Mouse (Mus musculus) myocyte (in vitro differentiated cells): ENCODE results near the gene Htr2c. TPM values are rescaled to one million over a fixed set of nuclear protein-coding genes. Genes with fewer than 3 reads are reported as not detected.

Experiments
- H3K27me3 ChIP-seq: one replicate; pipeline ENCODE4 v1.6.1; 2011; ENCODE audit not compliant: control insufficient read depth, insufficient read depth, insufficient read length
- H3K36me3 ChIP-seq: one replicate; pipeline ENCODE4 v1.6.1; 2011; ENCODE audit not compliant: control insufficient read depth, insufficient read depth
- H3K4me2 ChIP-seq: one replicate; pipeline ENCODE4 v1.6.1; 2011; ENCODE audit warnings: low read depth, control low read depth
- H3K4me3 ChIP-seq: one replicate; pipeline ENCODE4 v1.5.1; 2011; ENCODE audit warnings: mild to moderate bottlenecking, control low read depth, moderate library complexity
- H3K79me2 ChIP-seq: one replicate; pipeline ENCODE4 v1.6.1; 2011; ENCODE audit not compliant: control insufficient read depth, insufficient read depth
- H3ac ChIP-seq: one replicate; pipeline ENCODE4 v1.6.1; 2011; ENCODE audit not compliant: control insufficient read depth, insufficient read length
- CEBPB ChIP-seq: IDR thresholded peaks from 2 replicates; pipeline ENCODE4 v1.6.1; 2011; ENCODE audit warnings: mild to moderate bottlenecking, moderate library complexity; ENCODE audit not compliant: poor library complexity, insufficient read depth, severe bottlenecking
- E2F4 ChIP-seq: IDR thresholded peaks from one replicate; pipeline ENCODE4 v1.6.1; 2011; ENCODE audit warnings: mild to moderate bottlenecking, control low read depth, moderate library complexity; ENCODE audit not compliant: insufficient read depth
- MAX ChIP-seq: IDR thresholded peaks from one replicate; pipeline ENCODE4 v1.6.1; 2011; ENCODE audit warnings: low read depth, mild to moderate bottlenecking, control low read depth
- MYOD1 ChIP-seq, 3 experiments: IDR thresholded peaks; one replicate each; pipeline ENCODE4 v1.6.1; 2011; ENCODE audit warnings: control low read depth in 2 of 3, low read depth in 2 of 3, mild to moderate bottlenecking in 2 of 3, moderate library complexity in 1 of 3; ENCODE audit not compliant: insufficient read length in 2 of 3, control insufficient read depth in 1 of 3
- MYOG ChIP-seq, 3 experiments: IDR thresholded peaks; one replicate each; pipeline ENCODE4 v1.6.1; 2011; ENCODE audit warnings: control low read depth in 2 of 3, low read depth in 2 of 3, mild to moderate bottlenecking in 2 of 3; ENCODE audit not compliant: insufficient read length in 2 of 3, control insufficient read depth in 1 of 3, insufficient read depth in 1 of 3
- POLR2A ChIP-seq: IDR thresholded peaks from one replicate; pipeline ENCODE4 v1.6.1; 2011; ENCODE audit warnings: low read depth, mild to moderate bottlenecking, control low read depth, moderate library complexity; ENCODE audit not compliant: insufficient read length
- POLR2AphosphoS2 ChIP-seq: IDR thresholded peaks from one replicate; pipeline ENCODE4 v1.6.1; 2011; ENCODE audit warnings: low read depth, control low read depth; ENCODE audit not compliant: insufficient read length
- REST ChIP-seq: IDR thresholded peaks from one replicate; pipeline ENCODE4 v1.6.1; 2011; ENCODE audit warnings: mild to moderate bottlenecking, control low read depth, moderate library complexity; ENCODE audit not compliant: insufficient read depth, insufficient read length
- SRF ChIP-seq: IDR thresholded peaks from one replicate; pipeline ENCODE4 v1.6.1; 2011; ENCODE audit warnings: low read depth; ENCODE audit not compliant: control insufficient read depth, insufficient read length
- TCF12 ChIP-seq: IDR thresholded peaks from one replicate; pipeline ENCODE4 v1.6.1; 2011; ENCODE audit warnings: mild to moderate bottlenecking, control low read depth; ENCODE audit not compliant: poor library complexity, insufficient read depth, severe bottlenecking
- TCF3 ChIP-seq: IDR thresholded peaks from one replicate; pipeline ENCODE4 v1.6.1; 2011; ENCODE audit warnings: low read depth, control low read depth; ENCODE audit not compliant: insufficient read length
- USF1 ChIP-seq: IDR thresholded peaks from one replicate; pipeline ENCODE4 v1.6.1; 2011; ENCODE audit warnings: low read depth, mild to moderate bottlenecking, control low read depth, moderate library complexity
- polyA plus RNA-seq: library from polyadenylated mRNA; unstranded; fragments of >200 nt; fragmentation: generic; extraction: Trizol; gene quantifications from one replicate; pipeline ENCODE4 v1.2.1, GENCODE M21; 2012; ENCODE audit warnings: missing spikeins

Gene Htr2c
- not detected for polyA plus RNA-seq

DNA sequence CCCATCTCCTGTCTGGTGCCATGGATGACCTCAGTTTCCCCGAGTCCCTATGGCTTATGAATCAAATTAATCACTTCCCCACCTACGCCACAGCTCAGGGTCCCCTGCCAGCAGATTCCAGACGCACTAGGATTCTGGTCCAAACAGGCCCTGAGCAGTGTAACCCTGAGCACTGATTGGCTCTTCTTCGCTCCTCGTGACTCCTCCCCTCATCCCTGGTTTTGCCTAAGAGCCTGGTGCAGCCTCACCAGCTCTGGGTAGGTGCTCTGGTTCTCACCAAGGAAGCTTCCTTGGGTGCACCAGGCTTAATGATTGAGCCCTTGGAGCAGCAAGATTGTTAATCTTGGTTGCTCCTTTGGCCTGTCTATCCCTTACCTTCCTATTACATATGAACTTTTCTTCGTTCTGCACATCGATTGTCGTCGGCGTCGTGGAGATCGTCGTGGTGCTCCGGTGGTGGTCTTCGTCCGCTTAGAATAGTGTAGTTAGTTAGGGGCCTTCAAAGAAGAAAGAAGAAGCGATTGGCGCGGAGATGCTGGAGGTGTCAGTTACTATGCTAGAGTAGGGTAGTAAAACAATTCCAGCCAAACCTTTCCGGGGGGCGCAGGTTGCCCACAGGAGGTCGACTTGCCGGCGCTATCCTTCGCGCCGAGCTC is at the start of gene Htr2c:
TSS of gene Htr2c (plus strand) at position 256 of the 656 bp plus-strand sequence.
- Histone ChIP-seq H3K4me3 (no peak within 1 kb of the TSS), H3K36me3 (no peaks in the 10 kb centered on the region), H3K79me2 (no peaks in the 10 kb centered on the region), H3K27me3 (peaks cover 6% of the 10 kb centered on the region), H3K4me2 (no peak within 1 kb of the TSS), H3ac (no peak within 1 kb of the TSS)
- TF ChIP-seq MYOG (IDR thresholded peaks at IDR 0.05; ENCODE audit: control insufficient read depth in 1 of 3, insufficient read depth in 1 of 3, insufficient read length in 2 of 3, low read depth in 2 of 3): no peak
- TF ChIP-seq MAX: no peak
- TF ChIP-seq TCF3: no peak
- no peak for TF ChIP-seq POLR2AphosphoS2
- no peak for TF ChIP-seq E2F4
- TF ChIP-seq POLR2A: no peak
- TF ChIP-seq REST: no peak
- TF ChIP-seq MYOD1 (IDR thresholded peaks at IDR 0.05; ENCODE audit: control insufficient read depth in 1 of 3, insufficient read length in 2 of 3, low read depth in 2 of 3): no peak
- no peak for TF ChIP-seq CEBPB
- TF ChIP-seq TCF12: no peak
- TF ChIP-seq SRF: no peak
- TF ChIP-seq USF1: no peak

DNA sequence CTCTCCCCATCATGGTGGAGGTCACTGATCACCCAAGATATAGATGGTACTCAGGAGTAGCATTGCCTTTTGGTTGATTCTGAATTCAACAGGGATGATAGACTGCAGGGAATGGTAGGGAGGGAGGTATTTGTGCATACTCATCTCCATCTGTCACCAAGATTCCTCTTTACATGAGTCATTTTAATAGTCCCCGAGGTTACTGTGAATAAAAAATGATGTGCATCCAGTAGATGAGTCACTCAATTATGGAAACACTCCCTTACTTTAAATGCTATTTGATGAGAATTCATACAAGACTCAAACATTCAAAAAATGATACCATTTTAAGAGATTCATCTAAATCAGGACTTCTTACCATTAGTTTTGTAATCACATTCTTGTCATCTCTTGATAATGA is 34.1 kb upstream of the Htr2c start:
- Histone ChIP-seq H3K4me3 (no peak overlapping the region), H3ac (no peak overlapping the region), H3K79me2 (no peaks in the 10 kb centered on the region), H3K27me3 (no peaks in the 10 kb centered on the region), H3K4me2 (no peak overlapping the region), H3K36me3 (no peaks in the 10 kb centered on the region)
- no peak for TF ChIP-seq SRF
- TF ChIP-seq MYOG (IDR thresholded peaks at IDR 0.05; ENCODE audit: control insufficient read depth in 1 of 3, insufficient read depth in 1 of 3, insufficient read length in 2 of 3, low read depth in 2 of 3): no peak
- no peak for TF ChIP-seq USF1
- TF ChIP-seq POLR2A: no peak
- TF ChIP-seq POLR2AphosphoS2: no peak
- TF ChIP-seq TCF12: no peak
- TF ChIP-seq TCF3: no peak
- TF ChIP-seq MAX: no peak
- TF ChIP-seq REST: no peak
- TF ChIP-seq MYOD1 (IDR thresholded peaks at IDR 0.05; ENCODE audit: control insufficient read depth in 1 of 3, insufficient read length in 2 of 3, low read depth in 2 of 3): no peak
- TF ChIP-seq E2F4: no peak
- TF ChIP-seq CEBPB: no peak

DNA sequence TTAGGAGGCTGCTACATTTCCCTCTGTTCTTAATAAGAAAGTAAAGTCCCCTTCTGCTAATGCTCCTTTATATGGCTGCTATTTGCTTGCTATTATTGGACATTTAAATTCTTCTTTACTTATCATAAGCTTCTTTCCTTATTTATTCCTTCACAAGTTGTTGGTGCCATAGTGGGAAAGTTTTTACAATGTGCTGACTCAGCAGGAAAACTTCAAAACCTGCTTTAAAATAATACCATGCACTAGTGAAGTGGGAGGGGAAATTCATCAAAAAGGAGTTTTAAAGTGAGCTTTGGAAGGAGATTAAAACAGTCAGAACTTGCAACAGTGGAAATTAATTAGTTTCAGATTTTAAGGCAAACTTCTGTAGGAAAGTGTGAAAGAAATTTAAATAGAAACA is 26.0 kb upstream of the Htr2c start:
- Histone ChIP-seq H3ac (no peak overlapping the region), H3K27me3 (no peaks in the 10 kb centered on the region), H3K4me2 (no peak overlapping the region), H3K36me3 (no peaks in the 10 kb centered on the region), H3K79me2 (no peaks in the 10 kb centered on the region), H3K4me3 (no peak overlapping the region)
- TF ChIP-seq MAX (no peak), CEBPB (no peak), SRF (no peak), REST (no peak), USF1 (no peak), MYOG (IDR thresholded peaks at IDR 0.05; ENCODE audit: control insufficient read depth in 1 of 3, insufficient read depth in 1 of 3, insufficient read length in 2 of 3, low read depth in 2 of 3) (no peak), TCF3 (no peak), TCF12 (no peak), POLR2A (no peak), POLR2AphosphoS2 (no peak), E2F4 (no peak), MYOD1 (IDR thresholded peaks at IDR 0.05; ENCODE audit: control insufficient read depth in 1 of 3, insufficient read length in 2 of 3, low read depth in 2 of 3) (no peak)

DNA sequence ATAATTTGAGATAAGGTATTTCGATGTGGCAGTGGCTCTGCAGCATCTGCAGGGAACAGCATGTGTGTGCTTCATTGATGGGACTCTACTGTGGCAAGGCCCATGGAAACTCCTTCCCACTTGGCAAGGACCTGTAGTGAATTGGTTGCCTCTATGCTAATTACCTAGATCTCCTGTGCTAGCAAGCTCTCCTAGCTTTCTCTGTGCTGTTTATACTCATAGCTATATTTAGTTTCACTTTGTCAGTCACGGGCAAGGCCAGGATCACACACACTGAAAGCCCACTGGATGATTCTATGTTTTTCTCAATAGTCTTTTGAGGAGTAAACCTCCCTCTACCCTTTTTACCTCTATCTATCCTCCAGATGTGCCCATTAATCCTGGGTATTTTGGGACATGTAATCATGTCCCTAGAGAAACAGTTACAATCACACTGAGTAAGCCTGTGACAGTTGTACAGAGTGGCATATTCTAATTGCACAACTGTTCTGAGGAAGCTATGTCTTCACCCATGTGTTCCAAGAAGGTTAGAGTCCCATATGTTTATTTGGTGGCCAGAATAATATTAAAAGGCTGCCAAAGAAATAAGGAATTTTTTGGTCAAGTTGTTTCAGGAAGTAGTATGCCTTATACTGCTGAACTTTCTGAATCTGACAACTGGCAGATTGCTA is 16.0 kb upstream of the Htr2c start:
- H3K4me2 ChIP-seq: peak overlapping the region; percentile 67
- H3ac ChIP-seq: no peak overlapping the region
- TF ChIP-seq MAX (no peak), MYOD1 (IDR thresholded peaks at IDR 0.05; ENCODE audit: control insufficient read depth in 1 of 3, insufficient read length in 2 of 3, low read depth in 2 of 3) (no peak), MYOG (IDR thresholded peaks at IDR 0.05; ENCODE audit: control insufficient read depth in 1 of 3, insufficient read depth in 1 of 3, insufficient read length in 2 of 3, low read depth in 2 of 3) (no peak), POLR2A (no peak), TCF3 (no peak)
- no peaks in the 10 kb centered on the region for H3K36me3 ChIP-seq
- no peaks in the 10 kb centered on the region for H3K79me2 ChIP-seq
- H3K4me3 ChIP-seq: no peak overlapping the region
- no peaks in the 10 kb centered on the region for H3K27me3 ChIP-seq

DNA sequence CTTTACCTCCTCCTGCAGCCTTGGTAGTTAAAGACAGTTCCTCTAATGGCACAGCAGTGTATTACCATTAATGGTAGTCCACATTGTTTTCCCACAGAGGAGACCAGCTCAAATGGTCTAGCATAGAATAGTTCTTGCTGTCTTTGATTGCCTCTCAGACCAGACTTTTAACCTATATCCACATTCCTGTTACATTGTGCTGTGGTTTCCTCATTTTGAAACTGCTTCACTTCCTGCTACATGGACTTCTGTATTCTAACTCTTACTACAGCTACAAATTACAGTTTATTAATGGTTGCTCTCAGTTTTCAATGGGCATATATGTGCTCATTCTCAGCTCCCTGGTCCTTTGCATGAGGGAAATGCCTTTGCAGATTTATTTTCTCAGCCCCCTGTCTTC is 15.3 kb upstream of the Htr2c start:
- Histone ChIP-seq H3K4me2 (no peak overlapping the region), H3K36me3 (no peaks in the 10 kb centered on the region), H3K4me3 (no peak overlapping the region), H3ac (no peak overlapping the region), H3K79me2 (no peaks in the 10 kb centered on the region), H3K27me3 (no peaks in the 10 kb centered on the region)
- TF ChIP-seq MYOD1 (IDR thresholded peaks at IDR 0.05; ENCODE audit: control insufficient read depth in 1 of 3, insufficient read length in 2 of 3, low read depth in 2 of 3): no peak
- TF ChIP-seq TCF3: no peak
- no peak for TF ChIP-seq CEBPB
- no peak for TF ChIP-seq TCF12
- no peak for TF ChIP-seq POLR2AphosphoS2
- no peak for TF ChIP-seq USF1
- TF ChIP-seq POLR2A: no peak
- TF ChIP-seq REST: no peak
- no peak for TF ChIP-seq MYOG (IDR thresholded peaks at IDR 0.05; ENCODE audit: control insufficient read depth in 1 of 3, insufficient read depth in 1 of 3, insufficient read length in 2 of 3, low read depth in 2 of 3)
- no peak for TF ChIP-seq MAX
- TF ChIP-seq SRF: no peak
- no peak for TF ChIP-seq E2F4
